Mouse (Mus musculus): Measurements from ENCODE around the gene Txnrd3.

- TF ChIP-seq CTCF (conservative IDR thresholded peaks at IDR 0.05; ENCODE audit: low read length) (no peak), NANOG (IDR thresholded peaks at IDR 0.05; ENCODE audit: borderline replicate concordance, low read length) (no peak), POU5F1 (IDR thresholded peaks at IDR 0.05; ENCODE audit: borderline replicate concordance, low read length) (no peak)
Observed at GRCm38 (mm10) chr6:89614596-89615372, 29.0 kb upstream of the Txnrd3 start.
